Mouse (Mus musculus) ovary, adult 18-20 months (tissue): ENCODE measurements around the gene Me3.

ENCODE experiments used
- DNase-seq: peaks from one replicate; pipeline ENCODE4 v3.0.0; 2022; ENCODE audit warnings: low spot score, mixed read lengths

Gene Me3

DNA sequence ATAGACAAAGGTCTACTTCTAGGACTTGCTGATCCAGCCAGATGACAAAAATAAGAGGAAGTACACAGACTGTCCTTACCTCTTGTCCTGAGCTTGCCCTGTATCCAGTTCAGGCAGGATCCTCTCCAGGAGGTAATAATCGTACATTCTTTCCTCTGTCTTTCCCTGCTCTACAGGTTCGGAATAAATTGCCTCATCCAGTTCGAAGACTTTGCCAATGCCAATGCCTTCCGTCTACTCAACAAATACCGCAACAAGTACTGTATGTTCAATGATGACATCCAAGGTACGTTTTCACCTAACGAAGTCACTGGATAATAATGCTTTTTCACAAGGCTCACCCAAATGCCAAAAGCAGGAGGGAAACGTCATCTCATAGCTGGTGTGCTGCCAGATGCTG, 201.3 kb downstream of the Me3 start:
- DNase-seq, result no peak

DNA sequence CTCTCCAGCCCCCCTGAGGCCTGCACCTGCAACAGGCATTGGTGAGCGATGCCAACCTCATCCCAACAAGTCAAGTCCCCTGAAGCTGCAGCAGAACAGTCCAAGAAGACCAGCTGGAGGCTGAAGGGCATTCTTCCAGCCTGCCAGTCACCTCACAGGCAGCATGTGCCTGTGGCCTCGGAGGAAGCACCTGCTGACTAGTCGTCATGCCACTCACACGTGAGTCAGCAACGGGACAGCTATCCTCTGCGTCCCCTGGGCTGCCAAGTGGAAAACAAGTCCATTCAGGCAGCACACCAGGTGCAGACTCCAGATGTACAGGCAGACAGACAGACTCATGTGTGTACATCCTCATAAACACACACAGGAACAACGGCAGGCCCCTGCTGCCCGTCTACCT, 203.4 kb downstream of the Me3 start:
- no peak for DNase-seq

DNA sequence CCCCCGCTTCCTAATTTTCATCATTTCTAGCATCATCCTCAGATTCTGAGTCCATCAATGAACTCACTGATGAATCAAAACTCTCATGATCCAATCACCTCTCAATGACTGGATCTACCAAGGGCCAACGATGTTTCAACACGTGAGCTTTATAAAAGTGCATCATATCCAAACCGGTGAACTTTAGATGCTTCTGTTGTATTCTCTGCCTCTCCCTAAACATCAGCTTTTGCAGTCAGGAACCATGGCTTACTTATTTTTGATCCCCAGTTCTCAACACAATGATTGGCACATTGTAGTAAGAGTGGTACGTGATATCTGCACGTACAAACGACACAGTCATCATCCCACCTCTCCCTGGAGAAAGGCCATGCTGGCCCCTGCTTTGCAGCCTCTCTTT, 204.5 kb downstream of the Me3 start:
- DNase-seq, result no peak

DNA sequence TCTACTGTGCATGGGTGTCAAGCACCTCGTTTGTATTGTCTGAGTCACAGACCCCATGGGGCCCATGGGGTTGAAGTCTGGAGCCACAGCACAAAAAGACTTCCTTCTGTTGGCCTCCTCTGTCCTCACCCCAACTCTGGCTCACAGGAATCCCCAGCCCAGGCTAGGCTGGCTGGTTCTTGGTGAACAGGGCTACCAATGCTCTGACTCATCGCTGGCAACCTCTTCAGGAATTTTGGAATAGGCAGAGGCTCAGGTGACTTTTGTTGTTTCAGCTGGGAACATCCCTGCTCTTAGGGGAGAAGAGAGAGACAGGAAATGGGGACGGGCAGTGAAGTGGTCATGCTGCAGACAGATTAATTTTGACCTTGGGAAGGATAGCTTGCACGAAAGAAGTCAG, 205.6 kb downstream of the Me3 start:
- peak; percentile 43 for DNase-seq

DNA sequence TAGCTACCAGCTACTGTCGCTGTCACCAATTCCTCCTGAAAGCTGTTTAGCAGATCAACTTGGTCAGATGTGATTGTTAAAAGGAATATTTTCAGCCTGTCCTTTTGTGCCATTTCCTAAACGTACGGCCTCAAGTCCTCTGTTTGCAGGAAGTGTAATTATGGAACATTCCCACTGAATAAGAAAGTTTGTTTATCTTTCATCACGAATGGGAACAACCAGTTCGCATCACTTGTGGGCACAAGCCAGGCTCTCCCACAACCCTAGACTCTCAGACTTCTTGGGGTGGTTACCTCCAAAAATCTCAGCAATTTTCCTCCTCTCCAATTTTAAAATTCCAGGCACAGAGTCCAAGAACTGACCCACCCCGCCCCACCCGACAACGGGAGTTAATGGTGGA, 207.5 kb downstream of the Me3 start:
- DNase-seq, result no peak

DNA sequence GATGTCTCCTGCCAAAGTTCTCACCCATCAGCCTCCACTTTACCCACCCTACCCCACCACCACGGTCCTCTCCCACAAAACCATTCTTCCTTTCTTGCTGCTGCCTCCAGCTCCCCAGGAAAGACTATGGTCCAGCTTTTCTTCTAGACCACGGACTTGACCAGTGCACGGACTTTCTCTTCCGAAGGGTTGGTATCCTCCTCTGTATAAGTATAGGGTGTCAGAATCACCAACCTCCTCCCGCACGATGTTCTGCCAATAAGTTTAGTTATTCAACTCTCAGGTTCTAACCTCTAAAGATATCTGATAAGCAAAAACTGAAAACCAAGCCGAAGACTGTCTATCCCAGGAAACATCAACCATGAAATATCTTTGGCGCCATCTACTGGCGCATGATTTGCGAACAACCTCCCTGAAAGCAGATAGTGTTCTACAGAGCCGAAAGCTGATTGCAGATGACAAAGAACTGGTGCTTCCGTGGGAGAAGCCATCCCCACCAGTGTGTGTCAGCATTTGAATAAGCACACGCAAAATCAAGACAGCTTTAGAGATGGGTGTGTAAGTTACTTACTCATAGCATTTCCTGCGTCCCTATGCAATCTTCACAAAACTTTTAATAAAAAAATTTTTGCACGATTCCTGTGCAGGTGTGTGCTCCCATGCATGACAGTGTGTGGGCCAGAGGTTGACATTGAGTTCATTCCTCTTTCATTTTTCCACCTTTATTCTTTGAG, 209.6 kb downstream of the Me3 start:
- peak; percentile 68 for DNase-seq

DNA sequence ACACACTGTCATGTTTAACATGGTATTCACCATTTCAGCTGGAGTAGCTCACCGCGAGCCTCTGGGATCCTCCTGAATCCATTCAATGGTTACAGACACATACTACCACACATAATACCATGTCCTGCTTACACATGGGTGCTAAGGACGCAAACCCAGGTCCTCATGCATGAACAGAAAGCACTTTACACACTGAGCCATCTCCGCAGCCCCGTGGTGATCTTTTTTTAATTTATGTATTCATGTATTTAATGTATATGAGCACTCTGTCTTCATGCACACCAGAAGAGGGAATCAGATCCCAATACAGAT, 210.2 kb downstream of the Me3 start:
- DNase-seq, result no peak

DNA sequence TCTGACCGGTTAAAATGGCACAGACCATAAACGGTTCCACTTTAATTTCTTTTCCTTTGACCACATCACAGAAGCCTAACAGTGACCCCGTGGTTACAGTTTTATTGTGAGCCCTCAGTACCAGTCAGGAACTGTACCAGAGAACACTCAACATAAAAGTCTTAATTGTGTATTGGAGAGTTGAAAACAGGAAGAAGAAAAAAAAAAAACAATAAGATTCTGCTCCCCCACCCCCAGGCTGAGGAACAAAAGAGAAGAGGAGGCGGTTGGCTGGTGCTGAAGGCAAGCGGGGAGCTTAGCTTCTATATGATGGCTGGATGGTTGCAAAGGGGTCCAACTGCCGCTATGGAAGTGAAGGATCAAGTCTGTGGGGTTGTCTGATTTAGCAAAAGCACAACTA, 210.9 kb downstream of the Me3 start:
- DNase-seq, result no peak

DNA sequence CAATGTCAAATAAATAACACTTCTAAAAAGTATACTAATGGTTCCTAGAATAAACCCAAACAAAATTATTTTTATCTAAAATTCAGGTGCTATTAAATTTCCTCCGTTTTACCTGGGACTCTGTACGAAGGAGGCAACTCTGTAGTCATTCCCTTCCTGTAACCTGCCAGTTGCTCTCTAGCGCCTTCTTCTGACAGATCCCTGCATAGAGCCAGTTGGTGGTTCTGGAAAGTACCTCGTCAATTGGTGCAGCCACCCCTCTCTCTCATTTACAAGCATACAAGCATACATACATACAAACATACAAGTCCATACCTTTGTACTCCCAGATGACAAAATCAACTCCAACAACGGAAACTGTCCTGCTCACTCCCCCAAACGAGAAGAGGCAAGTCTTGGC, 211.3 kb downstream of the Me3 start:
- DNase-seq, result no peak

DNA sequence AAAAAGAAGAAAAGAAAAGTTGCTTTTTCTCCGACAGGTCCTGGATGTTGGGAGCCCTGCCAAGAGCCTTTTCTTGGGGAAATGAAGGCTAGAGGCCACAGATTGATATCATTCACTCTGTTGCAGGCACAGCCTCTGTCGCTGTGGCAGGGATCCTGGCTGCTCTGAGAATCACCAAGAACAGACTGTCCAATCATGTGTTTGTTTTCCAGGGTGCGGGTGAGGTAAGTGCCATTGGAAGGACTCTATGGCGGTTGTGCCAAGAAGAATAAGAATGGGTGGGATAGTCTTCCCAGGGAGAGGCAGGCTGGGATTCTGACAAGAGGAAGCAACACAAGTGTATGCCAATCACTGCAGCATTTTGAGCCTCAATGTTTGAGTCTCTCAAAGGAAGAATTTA, 213.5 kb downstream of the Me3 start:
- no peak for DNase-seq

DNA sequence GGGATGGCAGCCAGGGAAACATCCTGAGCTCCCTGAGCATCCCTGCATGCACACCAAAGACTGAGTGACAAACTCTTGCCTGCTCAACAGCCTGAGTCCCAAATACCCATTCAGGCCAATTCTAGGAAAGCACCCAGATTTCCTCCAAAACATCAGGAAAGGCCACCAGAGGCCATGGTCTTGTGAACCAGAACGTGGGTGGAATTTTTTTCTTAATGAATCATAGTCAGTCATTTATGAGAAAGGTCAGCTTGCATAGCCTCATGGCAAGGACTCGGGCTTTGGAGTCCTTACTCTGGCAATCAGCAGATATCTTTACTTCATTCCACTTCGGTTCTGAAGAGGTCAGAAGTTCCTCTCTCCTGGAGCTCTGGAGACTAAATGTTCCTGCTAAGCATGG, 218.3 kb downstream of the Me3 start:
- no peak for DNase-seq

DNA sequence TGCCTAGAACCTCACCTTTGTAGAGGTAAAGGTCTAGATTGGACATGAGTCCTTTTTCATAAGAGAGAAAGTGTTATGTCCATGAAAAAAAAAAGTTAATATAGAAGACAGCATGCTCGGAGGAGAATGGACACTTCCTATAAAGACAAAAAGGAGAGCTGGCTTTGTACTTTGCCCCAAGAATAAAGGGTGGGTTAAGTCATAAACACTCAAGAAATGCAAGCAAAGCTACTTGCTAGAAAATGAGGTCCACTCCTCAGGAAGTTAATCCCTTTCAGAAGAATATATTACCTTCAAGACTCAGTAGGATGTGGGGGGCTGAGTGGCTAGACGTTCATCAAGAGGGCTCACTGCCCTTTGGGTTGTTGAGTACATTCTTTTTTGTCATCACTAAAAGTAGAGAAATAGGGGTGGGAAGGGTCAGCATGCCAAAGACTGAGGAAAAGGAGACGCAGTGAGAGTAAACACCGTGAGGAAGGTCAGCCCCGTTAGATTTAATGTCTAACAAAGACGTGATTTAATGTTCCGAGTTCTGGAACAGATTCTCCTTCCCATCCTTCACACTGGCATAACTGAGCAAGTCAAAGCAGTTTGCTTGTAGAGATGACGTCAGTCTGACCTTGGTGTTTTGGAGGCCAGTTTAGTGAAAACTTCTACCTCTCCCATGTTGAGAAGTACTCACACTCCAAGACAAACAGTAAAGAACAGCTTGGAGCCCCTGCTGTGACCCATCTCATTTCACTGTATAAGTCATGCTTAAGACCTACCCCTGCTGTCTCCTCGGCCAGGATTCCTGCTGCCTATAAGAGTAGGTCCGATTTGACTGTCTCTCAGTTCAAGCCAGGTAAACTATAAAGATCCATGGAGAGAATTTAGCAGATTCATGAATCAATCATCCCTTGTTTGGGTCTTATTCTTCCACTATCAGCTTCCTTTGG, 220.2 kb downstream of the Me3 start:
- no peak for DNase-seq

DNA sequence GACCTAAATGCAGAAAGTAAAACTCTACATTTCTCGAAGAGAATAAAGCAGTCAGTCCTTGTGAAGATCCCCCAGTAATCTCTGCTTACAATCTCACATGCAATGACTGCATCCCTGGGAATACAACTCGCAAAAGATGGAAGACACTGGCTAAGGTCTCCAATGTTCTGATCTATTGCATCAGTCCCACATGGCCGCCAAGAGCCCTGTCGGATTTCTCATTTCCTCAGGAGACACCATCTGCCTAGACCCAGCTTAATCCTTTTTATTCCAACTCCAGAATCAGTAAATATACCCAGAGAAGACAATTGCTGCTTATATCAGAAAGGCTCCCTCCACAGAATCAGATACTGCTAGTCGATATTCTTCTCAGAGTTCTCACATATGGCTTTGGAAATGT, 220.9 kb downstream of the Me3 start:
- DNase-seq, result no peak

DNA sequence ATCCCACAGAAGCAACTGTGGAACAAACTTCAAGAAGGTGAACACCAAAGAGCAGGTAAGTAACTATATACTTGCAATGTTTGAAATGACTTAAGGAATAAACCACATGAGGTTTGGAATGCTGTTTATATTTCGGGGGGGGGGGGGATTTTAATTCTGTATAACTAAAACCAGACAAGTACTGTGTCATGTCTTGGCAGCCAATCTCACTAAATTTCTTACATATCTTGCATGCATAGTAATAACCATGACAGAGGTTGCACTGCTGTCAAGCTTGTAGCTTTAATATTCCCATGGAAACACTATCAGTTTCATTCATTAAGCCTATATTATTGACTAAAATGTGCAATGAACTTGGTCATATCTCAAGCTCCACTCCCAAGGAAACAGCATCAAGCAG, 223.0 kb downstream of the Me3 start:
- DNase-seq, result no peak

DNA sequence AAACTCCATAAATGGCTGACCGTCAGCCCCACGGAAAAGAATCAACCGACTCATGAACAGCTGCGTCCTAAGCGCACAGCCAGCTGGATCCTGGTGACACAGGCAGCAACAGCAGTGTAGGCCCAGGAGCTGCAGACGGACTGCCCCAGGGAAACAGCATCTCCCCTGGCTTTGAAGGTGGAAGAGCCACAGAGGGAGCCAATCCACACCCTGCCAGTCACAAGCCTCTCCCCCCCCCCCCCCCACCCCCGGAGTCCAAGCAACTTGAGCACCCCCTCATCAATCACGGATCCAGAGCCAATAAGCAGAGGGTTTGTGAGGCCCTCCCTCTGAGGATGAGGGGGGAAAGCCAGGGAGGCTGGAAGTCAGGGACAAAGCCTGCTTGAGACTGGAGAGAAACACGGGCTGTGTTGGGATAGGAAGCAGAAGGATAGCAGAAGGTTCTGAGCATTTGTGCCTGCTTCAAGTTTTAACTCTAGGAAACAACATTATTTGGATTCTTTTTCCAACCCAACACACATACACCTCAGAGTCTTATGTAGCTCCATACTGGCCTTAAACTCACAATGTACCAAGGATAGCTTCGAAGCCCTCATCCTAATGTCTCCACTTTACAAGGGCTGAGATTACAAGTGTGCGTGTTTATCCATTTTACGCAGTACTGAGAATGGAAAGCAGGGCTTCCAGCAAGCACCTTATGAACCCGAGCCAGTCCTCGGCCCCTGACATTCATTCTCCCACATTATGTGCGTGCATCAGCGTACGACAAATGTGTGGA, 224.4 kb downstream of the Me3 start:
- DNase-seq, result no peak

DNA sequence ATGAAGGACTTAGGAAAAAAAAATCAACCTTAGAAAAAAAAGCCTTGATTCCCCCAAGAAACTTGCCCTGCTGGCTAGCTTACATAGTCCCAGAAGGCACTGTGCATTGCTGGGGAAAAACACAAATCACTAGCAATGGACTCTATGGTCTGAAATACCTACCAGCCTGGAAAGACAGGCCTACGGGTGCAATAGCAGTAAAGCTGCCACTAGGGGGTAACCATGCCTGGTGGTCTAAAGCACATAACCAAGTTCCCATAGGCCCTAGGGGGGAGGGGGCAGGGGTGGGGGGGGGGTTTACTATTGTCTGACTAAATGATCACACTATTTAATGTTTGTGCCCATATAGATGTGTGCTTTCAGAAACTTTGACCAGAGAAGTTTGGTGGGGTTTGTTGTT, 232.6 kb downstream of the Me3 start:
- DNase-seq, result no peak

DNA sequence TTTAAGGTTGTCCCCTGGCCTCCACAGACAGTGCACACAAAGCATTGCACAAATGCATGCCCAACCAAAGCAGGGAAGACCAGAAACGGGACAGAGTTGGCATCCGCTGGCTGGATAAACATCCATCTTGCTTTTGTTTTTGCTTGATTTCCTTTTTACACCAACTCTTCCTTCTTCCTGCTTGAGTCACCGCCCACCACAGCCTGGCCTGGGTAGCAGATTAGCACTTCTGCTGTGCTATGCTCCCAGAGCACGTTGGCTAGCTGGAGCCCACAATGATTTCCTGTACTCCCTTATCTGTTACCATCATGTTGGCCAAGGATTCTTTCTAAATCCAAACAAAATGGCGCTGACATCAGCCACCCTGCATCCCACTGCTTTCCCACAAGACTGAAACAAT, 235.0 kb downstream of the Me3 start:
- DNase-seq, result no peak

DNA sequence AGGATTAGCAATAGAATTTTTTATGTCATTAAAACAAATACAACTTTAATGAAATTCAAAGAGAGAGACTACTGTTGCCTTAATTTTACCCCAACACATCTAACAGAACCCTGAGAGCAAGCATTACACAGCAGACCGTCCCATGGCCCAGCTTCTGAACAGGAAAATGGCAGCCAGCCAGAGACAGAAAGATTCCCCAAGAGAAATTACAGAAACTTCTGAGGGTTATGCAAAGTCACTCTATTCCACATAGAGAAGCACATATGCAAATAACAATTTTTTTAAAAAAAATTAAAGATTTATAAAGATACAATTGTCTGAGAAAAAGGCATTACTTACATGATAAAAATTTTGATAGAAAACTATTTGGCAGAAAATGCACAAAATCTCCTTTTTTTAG, 247.5 kb downstream of the Me3 start:
- no peak for DNase-seq

DNA sequence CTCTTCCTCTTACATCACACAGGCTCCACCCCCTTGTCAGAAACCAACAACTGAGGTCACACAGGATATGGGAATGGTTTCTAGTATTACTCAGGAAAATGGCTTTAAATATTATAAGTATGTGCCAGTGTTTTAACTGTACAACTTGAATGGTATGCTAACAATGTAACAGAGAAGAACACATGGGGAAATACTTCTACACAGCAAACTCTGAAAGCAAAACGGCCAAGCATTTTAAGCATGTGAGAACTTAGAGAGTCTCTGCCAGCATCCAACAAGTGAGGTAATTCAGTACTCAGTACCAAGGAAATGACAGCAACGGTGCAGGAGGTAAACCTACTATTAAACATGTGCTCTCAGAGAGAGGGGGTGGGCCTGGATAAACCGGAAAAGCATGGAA, 252.4 kb downstream of the Me3 start:
- DNase-seq, result no peak

DNA sequence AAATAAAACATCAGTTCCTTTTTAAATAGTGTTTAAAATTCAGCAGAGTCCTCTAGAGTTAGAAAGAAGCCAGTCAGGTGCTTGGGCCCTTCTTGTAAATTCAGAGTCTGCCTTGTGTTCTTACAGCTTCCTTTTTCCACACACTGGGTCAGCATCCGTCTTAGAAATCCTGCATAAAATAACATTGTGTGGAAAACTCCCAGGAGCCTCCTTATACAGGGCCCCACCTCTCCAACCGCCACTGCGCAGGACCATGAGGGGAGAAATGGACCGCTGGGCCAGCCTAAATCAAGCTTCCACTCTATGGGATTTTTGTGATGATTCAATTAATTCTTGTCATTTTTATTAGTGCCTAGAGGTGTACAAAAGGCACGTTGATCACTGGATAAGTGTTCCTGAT, 259.2 kb downstream of the Me3 start:
- no peak for DNase-seq

DNA sequence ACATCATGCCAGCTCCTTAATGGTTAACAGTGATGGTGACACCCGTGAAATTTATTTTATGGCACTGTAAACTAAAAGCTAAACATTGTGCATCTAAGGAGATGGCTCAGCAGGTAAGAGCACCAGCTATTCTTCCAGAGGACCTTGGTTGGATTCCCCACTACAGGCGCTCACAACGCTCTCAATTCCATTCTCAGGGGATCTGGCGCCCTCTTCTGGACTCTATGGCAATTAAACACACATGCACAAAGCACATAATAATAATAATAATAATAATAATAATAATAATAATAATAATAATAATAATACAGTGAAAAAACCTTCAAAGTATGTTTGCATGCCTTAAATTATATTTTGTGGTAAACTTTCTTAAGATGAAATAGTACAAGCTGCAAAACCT, 259.7 kb downstream of the Me3 start:
- no peak for DNase-seq

DNA sequence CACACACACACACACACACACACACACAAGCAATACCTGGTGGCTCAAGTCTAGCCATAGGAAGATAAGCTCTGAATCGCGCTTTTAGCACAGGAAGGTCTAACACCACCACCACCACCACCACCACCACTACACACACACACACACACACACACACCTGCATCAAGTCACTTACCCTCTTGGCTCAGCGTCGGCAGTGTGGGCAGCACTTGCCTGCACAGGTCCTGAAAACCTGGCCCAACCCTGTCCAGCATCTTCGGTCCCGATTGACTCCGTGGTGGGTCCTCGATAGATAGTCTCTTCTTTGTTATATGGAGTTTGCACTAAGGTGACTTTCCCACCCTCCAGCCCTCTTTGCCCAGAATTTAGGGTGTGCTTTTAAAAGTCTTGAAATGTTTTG, 270.8 kb downstream of the Me3 start:
- no peak for DNase-seq
